Mouse (Mus musculus) sigmoid colon, adult 10 weeks (tissue): ENCODE measurements around the gene Kpna6. TPM values are rescaled to one million over a fixed set of nuclear protein-coding genes. Genes with fewer than 3 reads are reported as not detected.

Experiments used
- polyA plus RNA-seq: library from polyadenylated mRNA; stranded (reverse); fragments of 350-450 nt; fragmentation: Illumina TruSeq; extraction: RNeasy Lipid Tissue Mini Kit (QIAGEN cat#74804); gene quantifications from one replicate; pipeline ENCODE4 v1.2.3, GENCODE M21; 2014; ENCODE audit warnings: low read depth, low replicate concordance

Gene Kpna6
- 35.6 TPM for polyA plus RNA-seq

GRCm38 (mm10) chr4:129672083-129672877, at the start of gene Kpna6:
Gene Kpna6, minus strand, starts transcription at chr4:129672767.

GRCm38 (mm10) chr4:129696158-129696985, 23.8 kb upstream of the Kpna6 start, which contains the start of gene Tmem39b:
Gene Tmem39b, minus strand, starts transcription at chr4:129696838.

GRCm38 (mm10) chr4:129640638-129641467, 31.7 kb downstream of the Kpna6 start, which contains the start of gene Txlna:
Gene Txlna, minus strand, starts transcription at chr4:129641065.

GRCm38 (mm10) chr4:129623681-129624091, 48.9 kb downstream of the Kpna6 start, which contains the start of gene Ccdc28b:
Gene Ccdc28b, minus strand, starts transcription at chr4:129623947.

GRCm38 (mm10) chr4:129618786-129619691, 53.5 kb downstream of the Kpna6 start, which contains the start of gene Iqcc:
Gene Iqcc, minus strand, starts transcription at chr4:129619099.

GRCm38 (mm10) chr4:129614093-129614492, 58.5 kb downstream of the Kpna6 start, which contains the start of gene Dcdc2b:
Gene Dcdc2b, minus strand, starts transcription at chr4:129614257.

GRCm38 (mm10) chr4:129600233-129601158, 72.1 kb downstream of the Kpna6 start, which contains the start of the genes Eif3i and Tmem234:
Gene Eif3i, minus strand, starts transcription at chr4:129600648.
Gene Tmem234, plus strand, starts transcription at chr4:129600668.

Other genes with a start within 250 kb of the Kpna6 start
- not detected for gene Zbtb8b, start 231.9 kb downstream of the Kpna6 start, polyA plus RNA-seq
- gene Bsdc1, start 211.2 kb downstream of the Kpna6 start, polyA plus RNA-seq = 20.9 TPM
- not detected for gene Tssk3, start 181.7 kb downstream of the Kpna6 start, polyA plus RNA-seq
- not detected for gene Fam229a, start 181.6 kb downstream of the Kpna6 start, polyA plus RNA-seq
- gene Marcksl1, start 159.2 kb downstream of the Kpna6 start, polyA plus RNA-seq = 15.8 TPM
- 77.8 TPM for gene Hdac1, start 130.1 kb downstream of the Kpna6 start, polyA plus RNA-seq
- gene Lck, start 99.1 kb downstream of the Kpna6 start, polyA plus RNA-seq = 0.28 TPM
- gene Fam167b, start 94.2 kb downstream of the Kpna6 start, polyA plus RNA-seq = not detected
- gene Eif3i, start 72.1 kb downstream of the Kpna6 start, polyA plus RNA-seq = 24.2 TPM
- gene Tmem234, start 72.1 kb downstream of the Kpna6 start, polyA plus RNA-seq = 65.5 TPM
- gene Dcdc2b, start 58.5 kb downstream of the Kpna6 start, polyA plus RNA-seq = not detected
- 10.8 TPM for gene Iqcc, start 53.7 kb downstream of the Kpna6 start, polyA plus RNA-seq
- 4.7 TPM for gene Ccdc28b, start 48.8 kb downstream of the Kpna6 start, polyA plus RNA-seq
- 14.2 TPM for gene Txlna, start 31.7 kb downstream of the Kpna6 start, polyA plus RNA-seq
- 1.3 TPM for gene Tmem39b, start 24.1 kb upstream of the Kpna6 start, polyA plus RNA-seq
- gene Khdrbs1, start 69.5 kb upstream of the Kpna6 start, polyA plus RNA-seq = 149 TPM
- 2,130 TPM for gene Ptp4a2, start 138.5 kb upstream of the Kpna6 start, polyA plus RNA-seq